Mouse (Mus musculus): ENCODE measurements around the gene Pygo1.

DNA sequence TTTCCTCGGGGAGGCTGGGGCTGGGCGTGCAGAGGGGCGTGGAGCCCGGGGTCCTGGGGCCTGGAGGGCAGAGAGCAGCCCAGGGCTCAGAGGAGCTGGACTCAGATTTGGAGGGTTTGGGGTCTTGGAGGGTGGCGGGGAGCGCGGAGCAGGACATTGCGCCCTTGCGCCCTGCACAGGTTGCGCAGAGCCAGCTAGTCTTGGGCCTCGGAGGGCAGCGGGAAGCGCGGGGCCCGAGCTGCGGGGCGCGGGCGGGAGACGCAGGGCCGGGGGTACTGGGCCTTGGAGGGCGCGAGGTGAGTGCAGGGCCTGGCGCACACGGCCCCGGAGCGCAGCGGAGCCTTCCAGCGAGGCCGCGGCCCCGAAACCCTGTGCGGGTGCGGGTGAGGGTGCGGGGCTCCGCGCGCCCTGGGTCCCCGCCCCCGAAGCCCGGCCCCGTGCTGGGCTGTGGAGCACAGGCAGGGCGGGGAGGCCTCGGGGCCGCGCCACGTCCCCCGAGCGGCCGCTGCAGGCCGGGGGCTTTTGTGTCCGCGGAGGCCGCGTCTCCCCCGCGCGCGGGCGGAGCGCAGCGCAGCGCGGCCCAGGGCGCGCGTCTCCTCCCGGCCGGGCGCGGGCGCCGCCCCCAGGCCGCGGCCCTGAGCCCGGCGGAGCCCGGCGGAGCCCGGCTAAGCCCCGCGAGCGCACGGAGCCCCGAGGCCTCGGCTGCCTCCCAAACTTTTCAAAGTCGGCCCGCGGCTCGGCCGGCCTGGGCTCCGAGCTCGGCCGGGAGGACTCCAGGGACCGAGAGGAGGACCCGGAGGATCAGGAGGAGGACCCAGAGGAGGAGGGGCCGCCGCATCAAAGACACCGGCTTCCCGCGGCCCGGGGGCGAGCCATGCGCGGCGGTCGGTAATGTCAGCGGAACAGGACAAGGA is at the start of gene Pygo1:
- TF ChIP-seq POLR2A (IDR thresholded peaks at IDR 0.05; ENCODE audit: borderline replicate concordance, extremely low read depth, low read depth, low read length) (no peak), CTCF (IDR thresholded peaks at IDR 0.05; ENCODE audit: insufficient read depth, low read length) (no peak)

Measured in lung, adult 2 months (tissue).